Mouse (Mus musculus) cerebellum, postnatal 25 days (tissue): ENCODE measurements at regions not wholly inside any gene's neighbourhood (a gene's known extent, or its start where the extent isn't known, plus 50 kb on each side); places are given as distances from the start of the nearest gene placed in this dataset.

Experiments
- DNase-seq, 2 experiments: peaks; one replicate each; pipeline ENCODE4 v3.0.0; 2021; ENCODE audit warnings: mixed read lengths in 2 of 2

GRCm38 (mm10) chr8:74082866-74083618 lies 729.7 kb upstream of the Large1 start:
- DNase-seq, result no peak

GRCm38 (mm10) chr8:74073865-74074264 lies 720.5 kb upstream of the Large1 start:
- peak in 1 of 2 experiments; percentile 1 for DNase-seq

GRCm38 (mm10) chr8:74071484-74071883 lies 718.1 kb upstream of the Large1 start:
- no peak for DNase-seq
